Comparison of ENCODE assay signal across 8 mouse cellular contexts in genomic region chr4:118445781-118446414, GRCm38 (mm10). TPM values are rescaled to one million over a fixed set of nuclear protein-coding genes. Genes with fewer than 3 reads are reported as not detected.
A peak's percentile ranks its signal among the peaks of the same experiment; 100 is the strongest.
DNase-seq lines count a peak whose midpoint lies in the region; TF ChIP-seq lines count a peak whose summit lies in the region.

No protein-coding gene starts in this region.

- no peak for TF ChIP-seq CTCF in embryonic fibroblast, embryonic 13.5 days (IDR thresholded peaks at IDR 0.05; ENCODE audit: borderline replicate concordance, insufficient read depth, low read length)

- peaks cover 10% of the 10 kb centered on the region; the same call in 1 of the 2 replicates for H3K27me3 ChIP-seq in midbrain, embryonic 10.5 days (ENCODE audit: low read depth, poor library complexity, severe bottlenecking)

- intact Hi-C loops in heart, postnatal 10 days (cut with DNase I) = loop anchor here (5.0 kb wide), 3 partner anchors 41 to 121 kb away; no protein-coding TSS in a partner anchor

- no peaks in the 10 kb centered on the region for H3K36me3 ChIP-seq in midbrain, embryonic 10.5 days

- no peaks in the 10 kb centered on the region for H3K9me3 ChIP-seq in midbrain, embryonic 10.5 days (replicated peaks)

- no peaks in the 10 kb centered on the region for H3K4me1 ChIP-seq in embryonic fibroblast, embryonic 13.5 days (ENCODE audit: control insufficient read depth, insufficient read depth, low read length)
- H3K4me1 ChIP-seq in midbrain, embryonic 10.5 days = peaks cover 18% of the 10 kb centered on the region

- peak; percentile 39 for DNase-seq in layer of hippocampus, adult 11-12 months (ENCODE audit: low spot score)
- no peak for DNase-seq in layer of hippocampus, postnatal 36 days
- DNase-seq in heart, postnatal 10 days = peak; percentile 47 to 58
- peak; percentile 71 to 82 for DNase-seq in kidney, postnatal 25 days
- DNase-seq in midbrain, embryonic 10.5 days (ENCODE audit: low spot score) = peak; percentile 60
- DNase-seq in urinary bladder, postnatal 25 days (ENCODE audit: low spot score) = peak; percentile 31
- DNase-seq in thymus, postnatal 36 days = no peak

- WGBS in midbrain, embryonic 10.5 days = 16% methylated on average over 18 of the region's 18 CpGs

- H3K4me3 ChIP-seq in embryonic fibroblast, embryonic 13.5 days (ENCODE audit: insufficient read depth, low read length) = peak overlapping the region; percentile 6
- peak overlapping the region; percentile 62 for H3K4me3 ChIP-seq in midbrain, embryonic 10.5 days

- no peak for TF ChIP-seq POLR2A in embryonic fibroblast, embryonic 13.5 days (IDR thresholded peaks at IDR 0.05; ENCODE audit: low read depth, low read length)

- H3K27ac ChIP-seq in embryonic fibroblast, embryonic 13.5 days (ENCODE audit: insufficient read depth, low read length) = no peak overlapping the region
- peak overlapping the region; percentile 75 for H3K27ac ChIP-seq in midbrain, embryonic 10.5 days (replicated peaks)

RNA-seq across cellular contexts. Expression of gene Cdc20, which starts 8.7 kb away (rescaled TPM):
- 1 to 10 TPM in 1 of 2 experiments, under 1 TPM in 1; 0.82 to 1.5 TPM for total RNA-seq in layer of hippocampus, postnatal 36 days (2021)
- polyA plus RNA-seq in embryonic fibroblast, embryonic 13.5 days (2011; ENCODE audit: insufficient read length, low read depth, missing spikeins) = 38.4 and 61.6 TPM in 2 replicates
- total RNA-seq in heart, postnatal 10 days (2021) = 10 to 100 TPM; 24.9 to 25.3 TPM
- polyA plus RNA-seq in midbrain, embryonic 10.5 days (2016; fragmentation: Nextera tagmentation; extraction: Ambion mirVana) = 403 and 424 TPM in 2 replicates

RNA-seq across cellular contexts. Expression of gene Mpl, which starts 11.4 kb away (rescaled TPM):
- total RNA-seq in layer of hippocampus, postnatal 36 days (2021) = not detected
- not detected in 2 replicates for polyA plus RNA-seq in embryonic fibroblast, embryonic 13.5 days (2011; ENCODE audit: insufficient read length, low read depth, missing spikeins)
- under 1 TPM; 0.12 to 0.34 TPM for total RNA-seq in heart, postnatal 10 days (2021)
- 1.0 and 1.8 TPM in 2 replicates for polyA plus RNA-seq in midbrain, embryonic 10.5 days (2016; fragmentation: Nextera tagmentation; extraction: Ambion mirVana)

RNA-seq across cellular contexts. Expression of gene Elovl1, which starts 18.0 kb away (rescaled TPM):
- total RNA-seq in layer of hippocampus, postnatal 36 days (2021) = 10 to 100 TPM; 26.4 to 28.5 TPM
- polyA plus RNA-seq in embryonic fibroblast, embryonic 13.5 days (2011; ENCODE audit: insufficient read length, low read depth, missing spikeins) = 164 and 172 TPM in 2 replicates
- 10 to 100 TPM; 37.5 to 37.7 TPM for total RNA-seq in heart, postnatal 10 days (2021)
- polyA plus RNA-seq in midbrain, embryonic 10.5 days (2016; fragmentation: Nextera tagmentation; extraction: Ambion mirVana) = 45.3 and 47.0 TPM in 2 replicates

RNA-seq across cellular contexts. Expression of gene Med8, which starts 36.8 kb away (rescaled TPM):
- total RNA-seq in layer of hippocampus, postnatal 36 days (2021) = 10 to 100 TPM; 54.6 to 61.5 TPM
- polyA plus RNA-seq in embryonic fibroblast, embryonic 13.5 days (2011; ENCODE audit: insufficient read length, low read depth, missing spikeins) = 85.6 and 99.8 TPM in 2 replicates
- 10 to 100 TPM; 44.3 to 46.2 TPM for total RNA-seq in heart, postnatal 10 days (2021)
- polyA plus RNA-seq in midbrain, embryonic 10.5 days (2016; fragmentation: Nextera tagmentation; extraction: Ambion mirVana) = 160 and 170 TPM in 2 replicates

RNA-seq across cellular contexts. Expression of gene Szt2, which starts 36.8 kb away (rescaled TPM):
- 10 to 100 TPM; 35.7 to 40.8 TPM for total RNA-seq in layer of hippocampus, postnatal 36 days (2021)
- 13.4 and 14.0 TPM in 2 replicates for polyA plus RNA-seq in embryonic fibroblast, embryonic 13.5 days (2011; ENCODE audit: insufficient read length, low read depth, missing spikeins)
- 10 to 100 TPM; 12.8 to 12.9 TPM for total RNA-seq in heart, postnatal 10 days (2021)
- polyA plus RNA-seq in midbrain, embryonic 10.5 days (2016; fragmentation: Nextera tagmentation; extraction: Ambion mirVana) = 6.4 and 9.1 TPM in 2 replicates

Comparison
In these comparisons a context has a peak if more than half of its experiments do, and no peak if none do; other contexts are left out.
1. DNase-seq: peak in layer of hippocampus, adult 11-12 months (single experiment), heart, postnatal 10 days (2 of 2), kidney, postnatal 25 days (2 of 2), midbrain, embryonic 10.5 days (single experiment) and urinary bladder, postnatal 25 days (single experiment); none in layer of hippocampus, postnatal 36 days (0 of 2) and thymus, postnatal 36 days (0 of 2).
2. RNA of gene Cdc20, which starts 8.7 kb away (total RNA-seq): 24.9 to 25.3 TPM in heart, postnatal 10 days; 0.82 to 1.5 TPM in layer of hippocampus, postnatal 36 days; every median in the first group is over 10 times any median in the second.